Mouse (Mus musculus) brown adipose tissue, adult 24 weeks (tissue): ENCODE measurements around the gene Gm14305. TPM values are rescaled to one million over a fixed set of nuclear protein-coding genes. Genes with fewer than 3 reads are reported as not detected.
"Not testable (repeated sequence)": the region's sequence is repeated elsewhere in the genome, so short reads cannot be mapped to it uniquely, and the experiment has no call there.

ENCODE experiments used
- H3K27ac ChIP-seq: fragments of 200-500 bp; replicated peaks from 2 replicates; pipeline ENCODE4 v1.5.1; 2012; ENCODE audit warnings: low read depth, mild to moderate bottlenecking, low read length
- H3K4me1 ChIP-seq: fragments of 200-500 bp; 2 replicates; pipeline ENCODE4 v1.6.1; 2012; ENCODE audit warnings: low read length, mixed read lengths; ENCODE audit not compliant: control insufficient read depth, insufficient read depth, insufficient read length
- H3K4me3 ChIP-seq: fragments of 200-500 bp; 2 replicates; pipeline ENCODE4 v1.5.1; 2012; ENCODE audit warnings: low read depth, mild to moderate bottlenecking, low read length, moderate library complexity; ENCODE audit not compliant: insufficient read depth
- polyA plus RNA-seq: library from polyadenylated mRNA; stranded (reverse); fragments of >200 nt; gene quantifications from 2 replicates; pipeline ENCODE4 v1.2.4, GENCODE M21; 2012; ENCODE audit not compliant: missing spikeins, insufficient read depth, insufficient read length

Gene Gm14305
- polyA plus RNA-seq, result 6.9 and 14.3 TPM in 2 replicates

DNA sequence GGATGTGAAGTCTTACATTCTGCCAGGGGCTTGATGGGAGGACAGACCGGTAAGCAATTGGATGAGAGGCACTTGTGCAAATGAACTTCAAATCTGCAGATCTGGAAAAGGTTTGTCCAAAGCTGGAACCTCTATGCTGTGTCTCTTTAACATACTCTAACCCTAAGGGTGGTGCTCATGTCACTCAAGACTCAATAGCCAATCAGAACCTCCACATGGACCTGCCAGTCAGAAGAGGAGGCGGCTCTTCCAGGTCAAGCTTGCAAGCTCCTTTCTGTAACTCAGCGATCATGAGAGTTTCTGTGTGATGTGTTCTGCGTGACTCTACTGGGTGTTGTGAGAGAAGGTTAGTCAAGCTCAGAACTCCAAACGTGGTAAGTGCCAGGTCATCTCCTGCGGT lies at the start of gene Gm14305:
Gene Gm14305, plus strand, starts transcription at position 278 of the 400 bp plus-strand sequence.
- not testable (repeated sequence) for H3K4me1 ChIP-seq, H3K27ac ChIP-seq
- peak within 1 kb of the TSS; percentile 66 for H3K4me3 ChIP-seq

DNA sequence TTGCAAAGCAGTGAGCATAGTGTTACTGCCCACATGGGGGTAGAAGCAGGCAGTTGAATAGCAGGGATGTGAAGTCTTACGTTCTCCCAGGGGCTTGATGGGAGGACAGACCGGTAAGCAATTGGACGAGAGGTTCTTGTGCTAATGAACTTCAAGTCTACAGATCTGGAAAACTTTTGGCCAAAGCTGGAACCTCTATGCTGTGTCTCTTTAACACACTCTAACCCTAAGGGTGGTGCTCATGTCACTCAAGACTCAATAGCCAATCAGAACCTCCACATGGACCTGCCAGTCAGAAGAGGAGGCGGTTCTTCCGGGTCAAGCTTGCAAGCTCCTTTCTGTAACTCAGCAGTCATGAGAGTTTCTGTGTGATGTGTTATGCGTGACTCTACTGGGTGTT lies 37.9 kb upstream of the Gm14305 start, which contains the start of gene Zfp973:
Gene Zfp973, plus strand, starts transcription at position 301 of the 400 bp plus-strand sequence.
- H3K4me3 ChIP-seq, H3K27ac ChIP-seq: not testable (repeated sequence)

More for the DNA sequence above, 37.9 kb upstream of the Gm14305 start, which contains the start of gene Zfp973:
- H3K4me1 ChIP-seq, result not testable (repeated sequence)

Other genes starting within 250 kb of the Gm14305 start
- gene Gm14434, start 221.5 kb upstream of the Gm14305 start, polyA plus RNA-seq, result 33.1 and 45.0 TPM in 2 replicates
- gene Zfp967, start 187.3 kb upstream of the Gm14305 start, polyA plus RNA-seq, result 2.9 TPM in 1 of 2 replicates, not detected in the other
- gene Gm14308, start 72.0 kb upstream of the Gm14305 start, polyA plus RNA-seq, result not detected in 2 replicates
- 18.2 and 21.0 TPM in 2 replicates for gene Zfp973, start 37.8 kb upstream of the Gm14305 start, polyA plus RNA-seq
- gene Gm14295, start 90.3 kb downstream of the Gm14305 start, polyA plus RNA-seq, result 11.8 and 14.9 TPM in 2 replicates
- not detected in 2 replicates for gene Gm14408, start 122.8 kb downstream of the Gm14305 start, polyA plus RNA-seq
- 9.2 and 13.1 TPM in 2 replicates for gene Gm14296, start 219.5 kb downstream of the Gm14305 start, polyA plus RNA-seq